Comparison of ENCODE assay signal across 13 mouse cellular contexts in the genomic region with DNA sequence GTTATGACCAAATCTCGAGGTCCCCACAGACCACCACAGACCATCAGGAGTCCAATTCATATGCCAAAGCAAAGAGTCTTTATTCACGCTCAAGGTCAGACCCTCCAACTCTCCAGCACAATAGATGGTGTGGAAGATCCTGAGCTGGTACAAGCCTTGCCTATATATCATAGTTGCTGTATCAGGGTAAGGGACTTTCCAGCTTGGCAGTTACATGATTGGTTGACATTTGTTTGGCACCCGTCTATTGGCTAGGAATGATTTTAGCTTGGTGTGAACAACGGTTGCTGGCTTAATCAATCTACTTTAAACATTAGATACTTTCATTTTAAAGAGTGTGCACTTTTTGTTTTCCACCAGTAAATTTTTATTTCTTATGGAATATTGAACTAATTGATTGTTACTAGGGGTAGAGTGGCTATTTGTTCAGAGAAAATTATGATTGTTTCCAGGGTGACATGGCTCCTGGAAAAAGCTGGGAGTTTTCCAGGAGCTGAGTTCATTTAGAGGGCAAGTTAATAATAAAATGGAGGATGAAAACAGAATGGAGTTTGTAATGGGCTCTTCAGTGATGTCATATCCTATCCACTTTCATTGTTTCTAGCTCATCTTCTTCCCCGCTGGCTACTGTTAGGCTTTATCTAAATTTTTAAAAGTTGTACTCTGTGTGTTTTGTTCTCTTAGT.
"Had no signal": no experiment of that assay in that cellular context is flagged by ENCODE, and none has a peak within 500 bp of the region (broad histone marks: within the 10 kb centered on the region; RNA-seq: fewer than 3 reads in every experiment).

No protein-coding gene starts in this region.

- DNase-seq: kidney, postnatal 36 days; lung, postnatal 14 days; thymus, postnatal 4 days had no signal

- H3K27ac ChIP-seq: limb, embryonic 12.5 days; liver, embryonic 15.5 days; lung, embryonic 15.5 days; macrophage; midbrain, embryonic 15.5 days; neural tube, embryonic 12.5 days; stomach, postnatal 0 days had no signal

- H3K4me2 ChIP-seq: limb, embryonic 12.5 days; liver, embryonic 11.5 days; liver, embryonic 15.5 days; lung, embryonic 15.5 days; midbrain, embryonic 11.5 days; midbrain, embryonic 15.5 days; neural tube, embryonic 12.5 days had no signal

- H3K36me3 ChIP-seq: limb, embryonic 12.5 days; liver, embryonic 15.5 days; lung, embryonic 15.5 days; midbrain, embryonic 15.5 days; neural tube, embryonic 12.5 days had no signal

- H3K27me3 ChIP-seq: limb, embryonic 12.5 days; liver, embryonic 15.5 days; lung, embryonic 15.5 days; megakaryocyte, embryonic 14.5 days; midbrain, embryonic 15.5 days; neural tube, embryonic 12.5 days had no signal

- H3K4me3 ChIP-seq: limb, embryonic 12.5 days; liver, embryonic 15.5 days; lung, embryonic 15.5 days; megakaryocyte, embryonic 14.5 days; midbrain, embryonic 15.5 days; neural tube, embryonic 12.5 days had no signal

- H3K9me3 ChIP-seq: limb, embryonic 12.5 days; liver, embryonic 15.5 days; lung, embryonic 15.5 days; midbrain, embryonic 15.5 days; neural tube, embryonic 12.5 days had no signal

- ATAC-seq: midbrain, embryonic 15.5 days had no signal

- H3K4me1 ChIP-seq: limb, embryonic 12.5 days; liver, embryonic 15.5 days; lung, embryonic 15.5 days; megakaryocyte, embryonic 14.5 days; neural tube, embryonic 12.5 days had no signal

- H3K9ac ChIP-seq: limb, embryonic 12.5 days; liver, embryonic 15.5 days; lung, embryonic 15.5 days; midbrain, embryonic 15.5 days; neural tube, embryonic 12.5 days had no signal
